Mouse (Mus musculus) right cerebral cortex, adult 2 months (tissue): ENCODE results near the gene Gtf2f2.
"Not testable (repeated sequence)": the region's sequence is repeated elsewhere in the genome, so short reads cannot be mapped to it uniquely, and the experiment has no call there.

ENCODE experiments used
- DNase-seq, 2 experiments: peaks; one replicate each; pipeline ENCODE4 v3.0.0; 2021 to 2022; ENCODE audit warnings: low spot score in 2 of 2

Gene Gtf2f2

DNA sequence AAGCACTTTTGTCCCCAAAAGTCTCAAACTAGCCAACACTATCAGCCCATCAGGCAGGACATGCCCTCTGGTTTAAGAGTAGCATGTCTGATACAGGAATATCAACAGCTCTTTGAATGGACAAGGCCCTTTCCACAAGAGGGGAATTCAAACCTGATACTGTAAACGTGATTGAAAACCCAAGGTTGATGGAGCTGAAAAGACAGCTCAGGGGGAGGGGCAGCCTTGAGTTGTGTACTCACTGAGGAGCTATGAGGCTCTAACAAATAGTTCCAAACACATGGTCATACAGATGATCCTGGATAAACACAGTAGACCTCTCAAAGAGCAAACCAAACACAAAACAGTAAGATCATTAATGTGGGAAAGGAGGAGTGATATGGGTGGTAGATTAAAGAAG, 12.6 kb downstream of the Gtf2f2 start:
- no peak for DNase-seq

DNA sequence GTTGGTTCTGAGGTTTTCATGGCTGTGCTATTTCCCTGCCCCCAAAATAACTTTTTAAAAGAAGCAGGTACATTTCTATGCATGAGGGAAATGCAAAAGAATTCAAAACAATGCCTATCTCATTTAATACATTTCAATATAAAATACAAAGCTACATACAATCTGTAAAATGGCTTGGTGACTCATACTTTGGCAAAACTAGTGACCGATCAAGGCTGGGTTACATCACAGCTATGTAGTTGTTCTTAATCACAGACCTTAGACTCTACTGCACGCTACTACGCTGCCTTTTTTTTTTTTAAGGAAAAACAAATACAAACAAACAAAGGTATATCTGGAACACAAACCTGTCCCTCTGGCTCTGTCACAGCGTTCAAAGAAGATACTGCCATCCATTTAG, 18.3 kb downstream of the Gtf2f2 start:
- DNase-seq, result no peak

DNA sequence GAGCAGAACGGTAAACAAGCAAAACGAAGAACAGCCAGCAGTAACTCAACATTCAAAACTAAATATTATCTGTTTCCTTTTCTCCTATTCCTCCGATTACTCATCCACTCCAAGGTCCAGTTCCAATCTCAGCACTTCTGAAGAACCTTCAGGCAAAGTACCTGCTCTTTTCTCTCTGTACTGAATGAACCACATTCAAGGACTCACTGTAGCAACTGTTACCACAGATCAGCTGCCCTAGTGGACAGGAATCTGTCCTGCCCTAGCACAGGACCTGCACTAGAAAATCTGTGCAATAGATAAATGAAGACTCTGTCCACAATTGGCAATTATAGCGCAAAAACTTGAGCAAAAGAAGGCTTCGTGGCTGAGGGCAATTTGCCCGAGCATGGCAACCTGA, 19.7 kb downstream of the Gtf2f2 start:
- DNase-seq, result no peak

DNA sequence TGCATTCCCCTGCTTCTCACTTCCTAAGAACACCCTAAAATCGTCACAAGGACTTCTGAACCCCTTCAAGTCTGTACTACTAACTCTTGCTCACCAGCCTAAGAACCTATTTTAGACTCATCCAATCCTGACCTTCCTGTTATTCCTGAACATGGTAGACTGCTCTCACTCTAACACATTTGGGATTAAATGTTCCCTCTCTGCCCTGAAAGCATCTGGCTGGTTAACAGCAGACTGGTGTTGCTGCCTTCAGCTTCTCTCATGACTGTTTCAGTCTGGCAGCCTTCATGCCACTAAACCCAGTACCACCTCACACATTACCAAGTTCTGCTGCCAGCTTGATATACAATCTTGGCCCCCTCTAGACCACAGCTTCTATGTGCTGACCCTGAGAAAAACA, 21.5 kb downstream of the Gtf2f2 start:
- DNase-seq, result no peak

DNA sequence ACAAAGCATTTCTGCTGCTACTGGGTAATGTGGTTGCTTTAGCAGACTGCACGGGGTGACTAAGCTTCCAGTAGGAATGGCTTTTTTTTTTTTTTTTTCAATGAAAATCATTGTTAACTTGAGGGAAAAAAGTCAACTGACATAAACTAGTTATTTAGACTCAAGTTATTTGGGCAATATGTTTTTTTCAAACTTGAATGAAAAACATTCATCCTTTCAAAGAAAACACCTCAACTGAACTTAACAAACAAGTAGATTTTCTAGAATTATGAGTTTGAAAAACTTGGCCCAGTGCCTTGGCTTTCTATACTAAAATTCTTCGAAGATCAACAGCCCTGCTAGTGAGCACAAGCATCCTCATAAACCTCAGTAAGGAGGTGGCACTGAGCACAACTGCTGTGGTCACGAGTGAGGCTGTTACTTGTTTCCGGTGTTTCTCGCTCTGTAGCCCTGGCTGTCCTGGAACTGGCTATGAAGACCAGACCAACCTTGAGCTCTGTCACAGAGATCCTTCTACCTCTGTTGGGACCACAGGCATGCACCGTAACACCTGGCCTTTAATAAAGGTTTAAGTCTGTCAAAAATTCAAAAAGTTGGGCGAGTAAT, 23.7 kb downstream of the Gtf2f2 start:
- no peak for DNase-seq

DNA sequence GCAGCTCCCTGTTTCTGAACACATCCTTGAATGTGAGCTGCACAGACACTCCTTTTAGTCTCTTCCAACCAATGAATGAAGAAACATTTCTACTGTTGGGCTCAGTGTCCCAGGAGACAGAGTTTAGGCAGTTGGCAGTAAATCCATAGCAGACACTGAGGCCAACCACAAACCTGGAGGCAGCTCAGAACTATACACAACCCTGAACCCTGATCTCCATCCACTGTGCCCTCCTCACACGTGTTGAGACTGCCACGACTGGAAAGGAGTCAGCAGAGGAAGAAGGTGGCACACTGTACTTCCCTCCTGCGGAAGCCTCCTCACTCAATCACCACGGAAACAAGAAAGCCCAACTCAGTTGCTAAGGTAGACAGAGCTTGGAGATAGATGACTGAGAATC, 25.6 kb downstream of the Gtf2f2 start:
- DNase-seq, result no peak

DNA sequence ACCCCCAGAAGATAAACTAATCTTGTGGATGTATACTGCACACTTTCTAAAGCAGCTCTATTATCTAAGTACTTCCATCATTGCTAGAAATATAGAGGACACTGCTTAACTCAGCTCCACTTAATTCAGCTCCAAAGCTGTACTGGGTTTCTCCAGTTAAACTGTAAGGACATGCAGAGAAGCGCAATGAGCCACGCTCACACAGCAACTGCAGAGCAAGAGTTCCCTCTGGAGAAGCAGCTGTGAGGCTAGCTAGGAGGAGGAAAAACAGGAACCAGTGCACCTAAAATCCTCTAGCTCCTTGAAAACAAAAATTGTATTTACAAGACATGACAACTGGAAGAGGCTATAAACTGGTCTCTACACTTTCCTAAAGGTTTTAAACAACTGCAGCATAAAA, 26.8 kb downstream of the Gtf2f2 start:
- no peak for DNase-seq

DNA sequence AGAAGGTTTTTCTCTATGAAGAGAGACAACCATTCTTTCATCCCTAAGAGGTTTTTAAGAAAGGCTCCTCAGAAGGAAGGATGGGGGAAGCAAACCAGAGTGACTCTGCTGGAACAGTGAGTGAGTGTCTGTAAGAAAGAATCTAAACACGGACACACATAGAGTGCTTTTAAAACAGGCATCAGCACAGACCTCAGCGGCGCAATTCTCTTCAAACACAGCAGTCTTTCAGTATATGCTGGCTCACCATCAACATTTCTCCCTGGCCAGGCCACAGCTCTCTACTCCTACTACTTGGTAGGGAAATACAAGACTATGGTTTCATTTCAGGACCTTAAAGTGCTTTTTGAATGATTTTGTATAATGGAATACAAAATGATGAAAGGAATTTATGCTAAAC, 29.4 kb downstream of the Gtf2f2 start:
- DNase-seq, result no peak

DNA sequence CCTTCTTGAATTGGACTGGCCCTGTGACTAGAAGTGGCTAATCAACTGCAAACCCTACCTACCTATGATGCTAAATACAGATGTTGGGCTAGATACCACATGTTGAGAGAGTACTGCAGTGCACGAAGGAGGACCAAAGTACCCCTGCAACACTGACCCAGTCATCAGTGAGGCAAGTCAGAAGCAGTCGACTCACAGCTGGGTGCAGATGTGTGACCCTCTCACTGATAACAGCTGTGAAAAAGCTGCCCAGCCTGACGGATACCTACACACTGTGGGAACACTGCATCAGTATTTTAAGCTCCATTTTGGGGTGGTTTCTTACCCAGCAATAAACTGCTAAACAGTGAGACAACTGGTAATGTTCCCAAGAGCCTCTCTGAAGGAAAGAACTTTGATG, 34.6 kb downstream of the Gtf2f2 start:
- no peak for DNase-seq

DNA sequence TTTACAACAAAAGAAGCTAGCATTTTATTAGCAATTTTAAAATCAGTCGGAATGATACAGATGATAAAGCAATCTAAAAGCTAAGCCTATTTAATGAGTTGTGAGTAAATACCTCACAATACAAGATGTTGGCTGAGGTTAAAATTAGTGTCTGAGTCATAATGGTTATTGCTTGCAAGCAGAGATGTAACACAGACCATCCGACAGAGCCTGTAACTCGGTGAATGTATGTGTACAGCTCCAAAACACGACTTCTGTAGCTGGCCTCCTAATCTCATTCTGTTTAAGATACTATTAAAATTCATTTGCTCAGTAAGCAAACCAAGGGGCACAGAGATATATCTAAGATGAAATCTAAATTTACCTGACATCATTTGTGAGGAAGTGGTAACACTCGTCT, 43.4 kb downstream of the Gtf2f2 start:
- DNase-seq, result no peak

DNA sequence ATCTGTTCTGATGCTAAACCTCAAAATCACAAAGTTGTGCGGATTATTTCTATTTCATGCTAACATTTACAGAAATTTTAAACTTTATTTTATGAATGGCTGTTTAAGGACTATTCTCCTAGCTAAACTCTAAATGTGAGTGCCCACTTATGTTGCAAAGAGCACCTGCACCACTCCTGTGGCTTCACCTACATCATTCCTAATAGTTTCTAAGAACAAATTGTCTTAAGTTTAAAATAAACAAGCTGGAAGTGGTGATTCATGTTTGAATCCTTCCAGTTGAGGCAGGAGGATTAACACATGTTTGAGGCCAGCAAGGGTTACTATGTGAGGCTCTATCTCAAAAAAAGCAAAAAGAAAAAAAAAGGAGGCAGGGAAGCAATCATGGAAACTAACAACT, 46.2 kb downstream of the Gtf2f2 start:
- no peak for DNase-seq

DNA sequence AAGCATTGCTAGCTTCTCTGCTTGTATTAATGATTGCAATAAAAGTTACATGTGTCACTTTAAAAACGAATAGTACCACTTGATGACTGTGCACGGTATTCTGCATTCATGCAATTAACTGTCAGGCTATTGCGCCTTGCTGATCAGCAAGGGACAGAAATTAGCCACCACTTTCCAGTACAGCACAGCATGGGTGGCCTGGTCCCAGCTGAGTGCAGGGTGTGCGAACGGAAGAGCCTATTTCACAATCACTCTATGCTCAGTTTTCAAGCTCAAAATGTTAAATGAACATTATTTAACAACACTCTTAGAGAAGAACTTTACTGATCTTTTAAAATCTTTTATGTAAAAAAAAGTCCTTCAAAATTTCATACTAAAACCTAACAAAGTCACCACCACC, 46.7 kb downstream of the Gtf2f2 start:
- DNase-seq, result no peak

DNA sequence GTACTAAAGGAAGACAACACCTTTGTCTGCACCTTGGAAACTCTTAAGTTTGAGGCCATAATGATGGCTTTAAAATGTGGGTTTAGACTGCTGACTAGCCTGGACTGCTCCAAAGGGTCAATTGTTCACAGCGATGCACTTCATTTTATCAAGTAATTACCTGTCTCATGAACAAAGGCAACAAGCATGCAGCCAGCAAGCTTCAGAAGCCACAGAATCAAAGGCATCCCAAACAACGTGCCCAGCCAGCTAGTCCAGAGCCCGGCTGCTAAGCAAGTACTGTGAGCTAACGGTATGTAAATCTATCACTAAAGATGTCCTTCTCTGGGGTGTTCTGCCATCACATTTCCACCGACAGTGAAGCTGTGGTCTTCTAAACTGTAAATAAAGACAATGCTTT, 47.5 kb downstream of the Gtf2f2 start:
- peak; percentile 43 to 60 for DNase-seq

DNA sequence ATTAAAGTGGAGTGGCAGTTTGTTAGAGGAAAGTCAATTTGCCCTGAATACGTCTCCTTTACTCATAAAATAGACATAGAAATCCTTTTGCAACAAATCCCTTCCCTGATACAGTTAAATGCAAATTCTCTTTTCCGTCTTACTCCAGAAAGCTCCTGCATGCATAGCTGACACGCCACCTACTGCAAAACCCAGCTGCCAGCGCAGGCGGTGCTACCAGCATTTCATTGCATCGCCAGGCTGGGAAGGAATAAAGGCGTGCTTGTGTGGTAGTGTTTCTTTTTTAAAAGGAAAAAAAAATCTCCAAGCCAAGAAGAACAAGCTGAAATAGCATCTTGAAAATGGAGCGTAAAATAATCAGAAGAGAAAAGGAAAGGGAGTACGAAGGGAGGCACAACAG, 48.4 kb downstream of the Gtf2f2 start:
- DNase-seq, result peak; percentile 82 to 85

DNA sequence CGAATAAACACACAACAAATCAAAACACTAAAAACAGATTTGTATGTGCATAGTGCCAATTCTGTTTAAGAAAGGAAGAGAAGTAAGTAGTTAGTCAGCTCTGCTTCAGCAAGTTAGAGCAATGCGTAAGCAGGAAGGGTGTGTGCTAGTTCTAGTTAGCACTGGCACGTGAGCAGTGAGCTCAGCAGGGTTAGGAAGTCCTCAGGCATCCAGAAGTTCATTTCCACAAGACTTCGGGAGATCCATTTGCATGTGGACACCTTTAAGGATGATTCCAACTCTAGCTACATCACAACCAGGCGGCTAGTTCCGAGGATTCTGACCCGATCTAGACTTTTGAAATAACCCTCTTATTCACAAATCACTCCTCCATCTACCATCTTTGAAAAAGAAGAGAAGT, 55.9 kb downstream of the Gtf2f2 start, which contains the start of gene Kctd4:
TSS of gene Kctd4 (plus strand) at position 244 of the 400 bp plus-strand sequence.
- DNase-seq, result no peak

DNA sequence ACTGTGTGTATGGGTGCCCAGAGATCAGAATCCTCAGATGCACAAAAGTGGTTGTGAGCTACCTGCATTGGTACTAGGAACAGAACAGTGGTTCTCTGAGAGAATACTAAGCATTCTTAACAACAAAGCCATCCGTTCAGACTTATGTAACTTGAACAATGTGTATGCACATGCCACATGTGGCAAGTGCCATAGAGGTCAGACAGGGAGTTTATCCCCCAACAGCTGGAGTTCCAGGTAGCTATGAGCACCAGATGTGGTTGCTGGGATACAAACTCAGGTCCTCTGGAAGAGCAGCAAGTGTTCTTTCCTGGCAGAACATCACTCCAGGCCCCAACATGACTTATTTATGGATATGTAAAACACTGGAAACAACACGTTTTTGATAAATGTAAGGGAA, 57.7 kb downstream of the Gtf2f2 start:
- DNase-seq, result no peak

DNA sequence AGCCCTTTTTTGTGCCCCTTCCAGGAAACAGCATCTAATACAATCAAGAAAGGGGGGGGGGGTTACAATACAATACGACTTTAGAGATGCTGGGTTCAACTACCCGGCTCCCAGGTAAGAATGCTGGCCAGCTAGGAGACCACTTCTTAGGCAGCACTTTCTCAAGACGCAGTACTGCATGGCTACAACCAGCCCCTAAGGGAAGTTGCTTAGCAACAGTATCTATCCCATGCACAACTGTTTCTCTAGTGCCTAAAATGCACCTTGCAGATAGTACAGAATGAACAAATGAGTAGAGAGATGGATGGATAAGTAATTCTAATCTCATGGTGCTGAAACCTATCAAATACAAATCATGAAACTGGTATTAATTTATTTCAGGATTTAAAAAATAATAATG, 63.0 kb downstream of the Gtf2f2 start:
- no peak for DNase-seq

DNA sequence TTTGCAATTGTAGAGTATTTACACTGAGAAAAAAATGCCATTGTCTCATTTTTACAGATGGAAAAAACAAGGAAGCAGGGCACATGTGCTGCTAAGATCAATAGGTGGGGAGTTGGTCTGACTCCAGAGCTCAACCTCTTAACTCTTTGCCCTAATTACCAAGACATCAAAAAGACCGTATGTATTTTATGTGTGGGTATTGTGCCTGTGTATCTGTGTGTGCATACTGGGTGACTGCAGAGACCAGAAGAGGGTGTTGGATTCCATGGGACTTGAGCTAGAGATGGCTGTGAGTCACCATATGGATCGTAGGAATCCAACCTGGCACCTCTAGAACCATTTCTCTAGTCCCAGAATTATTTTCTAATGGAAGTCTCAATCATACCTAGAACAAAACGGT, 68.3 kb downstream of the Gtf2f2 start:
- no peak for DNase-seq

DNA sequence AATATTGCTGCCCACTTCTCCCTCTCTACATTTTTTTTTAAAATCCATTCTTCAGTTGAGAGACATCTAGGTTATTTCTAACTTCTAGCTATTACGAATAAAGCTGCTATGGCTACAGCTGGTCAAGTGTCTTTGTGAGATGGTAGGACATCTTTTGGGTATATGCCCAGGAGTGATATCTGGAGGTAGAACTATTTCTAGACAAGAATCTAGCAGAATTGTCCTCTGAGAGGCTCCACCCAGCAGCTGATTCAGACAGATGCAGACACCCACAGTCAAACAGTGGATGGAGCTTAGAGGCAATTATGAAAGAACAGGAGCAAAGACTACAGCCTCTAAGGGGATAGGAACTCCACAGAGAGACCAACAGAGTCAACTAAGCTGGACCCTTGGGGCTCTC, 69.2 kb downstream of the Gtf2f2 start:
- DNase-seq, result no peak

DNA sequence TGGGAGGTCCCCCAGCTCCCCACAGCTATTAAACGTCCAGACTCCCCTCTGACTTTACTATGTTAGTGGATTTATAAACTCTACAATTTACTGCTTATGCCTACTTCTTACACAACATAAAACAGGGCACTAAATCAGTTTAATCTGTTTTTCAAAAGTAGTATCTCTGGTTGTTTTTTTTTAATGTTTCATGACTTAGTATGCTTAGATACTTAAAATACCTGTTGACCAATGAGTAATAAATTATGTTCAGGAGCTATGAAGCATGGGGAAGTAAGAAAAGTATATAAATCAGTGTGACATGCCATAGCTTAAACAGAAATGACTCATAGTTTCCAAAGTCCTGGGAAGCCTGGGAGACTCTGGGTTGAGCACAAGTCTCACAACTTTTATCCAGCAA, 73.0 kb downstream of the Gtf2f2 start:
- DNase-seq, result no peak

DNA sequence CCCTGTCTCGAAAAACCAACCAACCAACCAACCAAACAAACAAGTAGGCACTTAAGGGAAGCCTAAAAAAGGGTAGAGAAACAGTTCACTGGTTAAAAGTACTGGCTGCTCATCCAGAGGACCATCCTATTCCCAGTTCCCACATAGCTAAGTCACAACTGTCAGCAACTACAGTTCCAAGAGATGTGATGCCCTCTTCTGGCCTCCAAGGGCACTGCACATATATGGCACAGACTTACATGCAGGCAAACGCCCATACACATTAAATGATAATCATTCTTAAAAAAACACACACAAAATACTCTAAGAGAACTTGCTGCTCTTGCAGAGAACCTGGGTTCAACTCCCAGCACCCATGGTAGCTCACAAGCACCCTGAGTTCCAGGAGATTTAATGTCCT, 76.3 kb downstream of the Gtf2f2 start:
- no peak for DNase-seq

DNA sequence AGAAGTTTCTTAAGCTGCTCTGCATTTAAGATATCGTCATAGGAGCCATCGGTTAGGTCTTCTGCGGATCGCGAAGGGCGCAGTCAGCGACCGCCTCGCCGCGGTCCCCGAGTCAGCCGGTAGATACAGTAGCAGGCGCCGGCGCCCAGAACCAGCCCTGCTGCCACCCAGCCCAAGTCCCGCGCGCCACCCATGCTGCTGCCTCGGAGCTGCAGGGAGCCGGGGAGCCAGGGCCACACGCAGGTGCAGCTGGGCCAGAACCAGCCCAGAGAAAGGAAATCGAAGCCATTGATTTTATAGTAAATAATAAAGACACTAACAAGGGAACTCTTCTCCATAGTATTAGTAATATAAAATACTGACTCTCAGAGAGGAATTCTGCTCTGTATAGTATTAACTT, 79.4 kb downstream of the Gtf2f2 start:
- no peak for DNase-seq

DNA sequence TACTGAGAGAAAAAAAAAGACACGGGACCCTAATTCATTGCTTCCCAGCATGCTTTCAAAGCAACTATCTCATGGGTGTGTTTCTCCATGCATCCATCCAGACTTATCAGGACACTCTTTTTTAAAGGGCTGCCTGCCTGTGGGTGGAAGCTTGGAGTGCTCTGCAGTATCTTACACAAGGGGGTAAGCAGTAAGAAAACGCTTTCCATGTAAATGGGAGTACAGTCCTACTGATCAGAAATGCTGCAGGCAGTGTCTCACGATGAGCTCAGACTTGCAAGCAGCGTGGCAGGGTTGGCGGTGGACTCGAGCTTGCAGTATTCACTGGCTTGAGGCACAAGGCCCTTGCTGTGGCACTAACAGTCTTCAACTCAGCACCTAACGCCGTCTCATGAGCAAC, 81.0 kb downstream of the Gtf2f2 start:
- DNase-seq, result not testable (repeated sequence)

DNA sequence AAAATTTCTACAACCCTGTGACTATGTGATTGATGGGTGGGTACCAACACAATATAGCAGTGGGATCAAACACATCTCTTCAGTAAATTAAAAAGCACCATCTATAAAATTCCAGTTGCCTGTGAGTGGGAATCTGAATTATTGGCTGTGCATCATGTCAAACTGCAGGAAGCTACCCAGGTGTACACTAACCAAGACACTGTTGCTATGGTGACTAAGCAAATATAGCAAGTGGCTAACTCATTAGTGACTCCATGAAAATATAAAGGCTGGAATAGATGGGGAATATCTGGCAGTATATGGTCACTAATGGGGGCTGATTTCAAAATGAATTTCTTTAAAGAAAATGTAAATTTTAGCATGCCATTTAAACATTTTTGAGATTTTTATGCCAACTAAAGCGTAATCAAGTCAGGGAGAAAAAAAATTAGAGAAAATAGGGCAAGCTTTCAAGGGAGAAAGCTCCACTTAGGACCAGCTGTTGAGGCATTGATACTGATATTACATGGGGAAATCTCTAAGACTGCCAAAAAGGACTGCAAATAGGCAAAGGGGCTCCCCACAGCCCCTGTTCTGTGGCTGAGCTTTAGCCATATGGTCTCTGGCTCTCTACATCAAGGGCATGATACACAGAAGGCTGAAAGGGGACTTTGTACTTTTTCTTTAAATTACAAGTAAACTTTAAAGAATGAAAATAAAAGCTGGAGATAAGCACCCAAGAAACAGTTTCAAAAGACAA, 87.2 kb downstream of the Gtf2f2 start:
- no peak for DNase-seq
